Mouse (Mus musculus): ENCODE data around the gene Adamtsl5.
A peak's percentile ranks its signal among the peaks of the same experiment; 100 is the strongest.

Gene Adamtsl5

DNA sequence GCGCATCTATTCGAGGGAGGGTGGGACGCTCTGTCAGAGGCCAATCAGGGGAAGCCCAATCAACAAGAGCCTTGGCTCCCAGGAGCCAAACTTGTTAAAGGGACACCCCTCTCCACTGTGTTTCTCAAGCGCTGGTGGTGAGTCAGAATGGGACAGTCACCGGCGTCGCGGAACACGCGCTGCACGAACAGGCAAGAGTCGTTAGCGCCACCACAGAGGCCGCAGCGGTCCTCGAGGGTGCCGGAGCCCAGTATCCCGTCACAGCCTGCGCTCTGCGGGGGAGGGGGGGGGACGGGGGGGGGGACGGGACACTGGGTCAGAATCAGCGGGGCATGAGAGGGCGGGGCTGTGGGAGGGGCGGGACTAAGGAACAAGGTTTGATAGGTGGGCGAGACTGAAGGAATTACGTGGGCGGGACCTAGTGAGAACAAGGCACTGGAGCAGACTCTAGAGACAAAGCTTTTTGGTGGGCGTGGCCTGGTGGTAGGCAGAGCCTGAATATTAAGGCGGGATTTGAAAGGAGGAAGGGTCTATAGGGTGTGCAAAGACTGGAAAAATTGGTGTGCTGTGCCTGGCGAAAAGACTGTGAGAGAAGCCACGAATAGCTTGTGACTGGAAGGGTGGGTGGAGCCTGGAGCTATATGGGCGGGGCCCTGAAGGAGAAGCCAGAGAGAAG, 5.3 kb downstream of the Adamtsl5 start:
- DNase-seq (ENCODE audit: low spot score in 2 of 2), result no peak

DNA sequence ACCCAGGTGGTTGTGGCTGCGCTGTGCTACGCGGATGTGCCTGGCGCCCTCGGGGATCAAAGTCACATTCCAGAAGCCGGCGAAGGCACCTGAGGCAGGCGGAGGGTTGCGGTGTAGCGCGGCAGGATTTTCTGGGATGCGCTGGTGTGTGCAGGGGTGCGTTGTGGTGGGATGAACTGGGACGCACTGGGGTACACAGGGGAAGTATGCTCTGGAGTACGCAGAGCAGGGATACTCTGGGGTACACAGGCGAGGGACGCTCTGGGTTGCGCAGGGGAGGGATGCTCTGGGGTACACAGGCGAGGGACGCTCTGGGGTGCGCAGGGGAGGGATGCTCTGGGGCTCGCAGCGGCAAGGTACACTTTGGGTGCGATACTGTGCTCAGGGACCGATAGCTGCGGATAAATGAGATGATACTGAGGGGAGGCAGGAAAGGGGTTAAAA, 5.9 kb downstream of the Adamtsl5 start:
- DNase-seq (ENCODE audit: low spot score in 2 of 2), result no peak

DNA sequence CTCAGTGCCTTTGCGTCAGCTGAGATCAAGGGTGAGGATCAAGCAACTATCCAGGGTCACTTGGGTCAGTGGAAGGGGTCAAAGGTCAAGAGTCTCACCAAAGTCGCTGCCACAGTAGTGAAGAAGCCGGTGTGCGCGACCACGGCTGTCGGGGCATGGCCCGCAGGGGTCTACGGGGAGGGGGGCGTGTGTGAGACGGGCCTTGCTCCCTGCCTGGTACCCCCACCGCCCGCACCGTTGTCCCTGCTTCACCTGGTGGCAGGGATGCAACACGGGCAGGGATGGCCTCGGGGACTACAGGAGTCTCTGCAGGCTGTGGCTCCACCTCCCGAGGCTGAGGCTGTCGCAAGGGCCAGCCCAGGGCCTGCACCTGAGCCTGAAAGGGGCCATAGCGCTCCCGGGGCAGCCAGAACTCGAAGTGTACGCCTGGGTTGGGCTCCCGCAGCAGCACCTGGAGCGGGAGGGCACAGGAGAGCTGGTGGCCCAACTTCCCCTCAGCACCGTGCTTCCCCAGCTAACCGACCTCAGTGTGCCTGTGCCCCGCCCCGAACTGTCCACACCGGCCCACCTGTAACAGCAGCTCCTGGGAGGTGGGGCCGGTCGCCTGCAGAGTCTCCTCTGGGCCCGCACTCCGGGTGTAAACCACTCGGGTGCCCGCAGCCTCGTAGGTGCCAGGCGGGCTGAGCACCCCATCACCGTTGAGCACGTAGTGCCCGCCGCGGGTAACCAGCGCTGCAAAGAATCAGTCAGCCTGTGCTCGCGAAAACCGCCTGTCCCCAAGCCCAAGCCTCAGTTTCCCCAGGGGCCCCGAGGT, 6.5 kb downstream of the Adamtsl5 start:
- no peak for DNase-seq (ENCODE audit: low spot score in 2 of 2)

DNA sequence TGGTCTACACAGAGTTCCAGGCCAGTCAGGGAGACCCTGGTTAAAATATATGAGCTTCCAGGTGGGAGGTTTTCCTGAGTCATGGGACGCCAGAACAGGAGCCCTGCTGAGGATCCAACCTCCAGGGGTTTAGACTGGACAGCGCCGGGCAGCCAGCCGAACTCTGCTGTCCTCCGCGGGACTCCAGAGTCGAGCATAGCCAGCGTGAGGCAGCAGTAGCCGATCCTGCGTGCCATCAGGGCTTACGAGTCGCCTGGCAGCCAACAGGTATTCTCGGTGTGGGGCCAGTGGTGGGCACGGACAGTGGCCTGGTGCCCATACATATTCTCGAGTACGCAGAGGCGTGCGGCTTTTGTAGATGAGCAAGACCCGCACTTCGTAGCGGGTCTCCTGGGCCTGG, 7.2 kb downstream of the Adamtsl5 start:
- no peak for DNase-seq (ENCODE audit: low spot score in 2 of 2)

DNA sequence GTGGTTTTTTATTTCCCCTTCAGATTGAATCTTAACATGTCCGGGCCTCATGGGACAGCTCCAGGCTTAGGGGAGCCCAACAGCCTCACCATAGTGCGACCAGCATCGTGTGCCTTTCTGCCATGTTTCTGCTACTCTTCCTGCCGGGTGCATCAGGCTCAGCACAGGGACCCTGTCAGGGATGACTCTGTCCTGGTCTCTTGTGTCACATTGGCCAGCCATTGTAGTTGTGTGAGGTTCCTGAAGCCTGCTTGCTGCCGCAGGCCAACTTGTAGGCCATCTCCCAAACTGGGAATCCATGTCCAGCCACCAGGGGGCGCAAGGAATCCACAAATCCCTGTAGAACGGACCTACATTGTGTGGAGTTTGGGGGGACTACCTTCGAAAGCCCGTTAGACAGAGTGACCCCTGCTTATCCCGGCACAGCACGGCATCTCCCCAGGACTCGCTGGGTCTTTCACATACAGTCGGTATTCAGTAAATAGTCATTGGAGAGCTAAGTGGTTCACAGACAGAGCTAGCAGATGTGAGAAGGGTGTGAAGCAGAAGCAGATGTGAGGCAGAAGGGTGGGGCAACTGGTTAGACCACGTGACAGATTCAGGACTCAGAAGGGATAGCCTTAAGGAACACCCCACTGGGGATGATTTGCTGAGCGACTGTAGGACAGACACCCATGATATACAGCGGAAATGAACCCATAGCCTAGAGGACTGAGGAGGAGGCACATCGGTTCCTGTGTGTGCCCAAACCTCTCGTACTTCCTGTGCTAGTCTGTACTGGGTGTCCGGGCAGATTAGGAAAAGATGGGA, 8.1 kb downstream of the Adamtsl5 start:
- peak in 1 of 2 experiments; percentile 87 for DNase-seq (ENCODE audit: low spot score in 2 of 2)

DNA sequence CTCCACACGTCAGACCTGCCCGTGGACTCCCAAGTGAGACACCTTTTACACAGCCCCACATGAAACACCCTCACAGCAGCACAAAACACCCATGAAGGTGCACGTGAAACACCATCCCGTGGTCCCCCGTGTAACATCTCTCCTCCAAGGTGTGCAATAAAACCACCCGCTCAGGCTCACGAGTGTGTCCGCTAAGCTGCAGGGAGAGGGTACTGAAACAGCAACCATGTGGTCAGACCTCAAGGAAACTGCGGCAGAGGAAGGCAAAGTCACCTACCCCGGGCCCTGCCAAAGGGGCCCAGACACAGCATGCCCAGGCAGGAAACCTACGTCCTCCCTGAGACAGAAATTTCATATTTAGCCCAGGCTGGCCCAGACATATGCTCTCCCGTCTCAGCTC, 11.9 kb downstream of the Adamtsl5 start:
- no peak for DNase-seq (ENCODE audit: low spot score in 2 of 2)

DNA sequence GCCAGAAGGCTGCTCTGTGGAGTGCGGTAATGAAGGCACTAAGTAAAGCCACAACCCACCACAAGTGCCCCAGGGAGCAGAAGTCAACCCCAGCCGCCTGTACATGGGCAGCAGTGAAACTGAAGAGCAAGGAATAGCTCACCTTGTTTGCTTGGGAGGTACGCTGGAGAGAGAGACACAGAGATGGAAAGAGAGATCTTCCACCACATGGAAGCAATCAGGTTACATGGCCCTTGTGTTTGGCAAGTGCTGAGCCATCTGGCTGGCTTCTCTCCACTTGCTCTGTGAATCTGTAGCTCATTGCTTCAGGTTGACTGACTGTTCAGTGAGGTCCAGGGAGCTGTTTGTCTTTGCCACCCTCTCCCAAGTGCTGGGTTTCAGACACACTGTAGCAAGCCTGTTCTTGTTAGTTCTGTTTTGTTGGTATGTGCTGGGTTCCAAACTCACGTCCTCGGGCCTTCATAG, 15.7 kb downstream of the Adamtsl5 start:
- DNase-seq (ENCODE audit: low spot score in 2 of 2), result no peak

DNA sequence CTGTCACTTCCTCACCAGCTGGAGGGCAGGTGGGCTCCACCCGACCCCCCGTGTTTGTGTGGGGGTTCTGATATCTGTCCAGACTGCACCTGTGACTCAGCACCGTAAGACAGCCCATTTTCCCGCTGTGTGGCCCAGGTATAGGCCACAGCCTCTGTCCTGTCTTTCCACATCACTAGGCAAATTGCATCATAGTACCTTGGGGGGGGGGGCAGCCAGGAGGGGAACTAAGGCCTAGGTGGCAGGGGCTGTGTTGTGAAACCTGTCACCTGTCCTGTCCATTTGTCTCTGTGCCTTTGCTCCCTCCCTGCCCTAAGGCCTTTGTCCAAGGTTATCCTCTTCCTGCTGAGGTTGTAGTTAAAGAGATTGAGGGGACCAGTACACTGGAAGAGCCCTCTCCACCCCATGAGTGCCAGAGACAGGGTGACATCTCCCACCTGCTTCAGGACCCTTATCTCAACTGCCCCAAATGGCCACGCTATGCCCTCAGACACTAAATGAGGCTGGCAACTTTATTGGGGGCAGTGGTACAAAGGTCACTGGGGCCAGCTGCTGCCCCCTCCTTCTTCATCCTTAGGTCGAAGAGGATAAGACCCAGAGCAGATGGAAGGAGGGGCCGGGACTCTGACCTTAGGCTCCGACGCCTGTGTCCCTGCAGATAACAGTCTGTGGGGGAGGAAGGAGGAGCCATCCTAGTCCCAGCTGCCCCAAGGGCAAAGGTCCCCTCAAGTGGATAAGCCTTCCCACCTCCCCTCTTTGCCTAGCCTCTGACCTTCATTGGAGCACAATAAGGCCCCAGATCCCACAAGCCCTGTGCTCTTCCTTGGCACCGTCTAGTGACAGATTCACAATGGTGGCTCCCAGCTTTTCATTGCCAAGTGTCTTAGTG, 16.3 kb downstream of the Adamtsl5 start:
- no peak for DNase-seq (ENCODE audit: low spot score in 2 of 2)

DNA sequence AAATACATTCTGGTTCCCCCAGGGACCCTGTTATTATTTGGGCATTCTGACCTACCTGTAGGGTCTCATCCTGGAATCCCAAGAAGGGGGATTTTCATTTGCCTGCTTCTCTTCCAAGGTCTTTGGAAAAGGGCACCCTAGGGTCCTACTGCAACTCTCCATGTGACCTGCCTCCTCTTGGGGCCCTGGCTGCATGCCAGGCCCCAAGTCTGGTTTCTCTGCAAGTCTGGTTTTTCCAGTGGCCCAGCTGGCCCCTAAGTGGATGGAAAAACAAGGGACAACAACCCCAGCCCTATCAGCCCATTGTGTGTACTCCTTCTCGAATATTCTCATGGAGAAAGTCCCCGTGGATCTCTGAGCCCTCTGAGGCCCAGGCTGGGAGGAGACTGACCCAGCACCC, 17.3 kb downstream of the Adamtsl5 start:
- no peak for DNase-seq (ENCODE audit: low spot score in 2 of 2)

DNA sequence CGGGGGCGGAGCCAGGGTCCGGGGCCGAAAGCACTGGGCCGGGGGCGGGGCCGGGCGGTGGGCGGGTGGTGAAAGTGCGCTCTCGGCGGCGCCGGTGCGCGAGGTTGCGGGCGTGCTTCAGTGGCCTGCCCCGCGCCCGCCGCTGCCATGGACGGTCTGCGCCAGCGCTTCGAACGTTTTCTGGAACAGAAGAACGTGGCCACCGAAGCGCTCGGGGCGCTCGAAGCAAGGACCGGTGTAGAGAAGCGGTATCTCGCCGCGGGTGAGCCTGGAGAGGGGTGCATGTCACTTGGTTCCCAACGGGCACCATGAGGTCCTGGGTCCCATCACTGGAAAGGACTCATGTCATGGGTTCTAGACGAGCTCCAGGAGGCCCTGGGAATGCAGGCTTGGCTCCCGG, 18.1 kb downstream of the Adamtsl5 start:
- no peak for DNase-seq (ENCODE audit: low spot score in 2 of 2)

DNA sequence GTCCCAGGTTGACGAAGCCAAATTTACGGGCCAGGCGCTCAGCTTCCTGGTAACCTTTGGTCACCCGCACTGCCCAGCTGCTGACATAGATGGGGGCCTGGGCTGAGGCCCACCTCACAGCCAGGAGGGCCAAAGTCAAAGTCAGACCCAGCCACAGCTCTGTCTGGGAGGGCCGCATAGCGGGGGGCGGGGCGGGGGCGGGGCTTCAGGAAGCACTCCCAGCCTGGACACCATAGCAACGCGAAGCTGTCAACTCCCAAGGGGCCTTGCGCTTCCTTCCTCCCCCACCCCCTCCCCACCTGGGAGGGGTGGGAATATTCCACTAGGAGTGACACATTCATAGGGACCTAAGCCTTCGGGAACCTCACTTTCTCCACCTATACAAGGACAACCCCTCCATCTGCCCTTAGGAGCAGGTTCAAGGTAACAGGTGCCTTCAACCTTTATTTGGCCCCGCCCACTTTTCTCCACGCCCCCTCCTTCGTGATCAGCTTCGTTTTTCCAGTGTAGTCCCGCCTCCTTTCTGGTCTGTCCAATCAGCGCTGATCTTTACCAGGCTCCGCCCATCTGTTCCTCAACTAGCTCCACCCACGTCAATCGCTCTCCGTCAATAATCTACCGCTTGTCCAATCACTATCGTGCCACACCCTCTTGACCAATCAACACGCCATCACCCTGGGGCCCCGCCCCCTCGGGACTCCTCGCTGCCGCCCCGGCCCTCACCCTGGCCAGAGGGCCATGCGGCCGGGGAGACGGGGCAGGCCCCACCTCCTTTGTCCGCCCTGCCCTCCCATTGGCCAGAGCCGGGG, 18.7 kb downstream of the Adamtsl5 start, which contains the start of the genes Pcsk4 and Reep6:
TSS of gene Pcsk4 (minus strand) at position 226 of the 809 bp plus-strand sequence.
TSS of gene Reep6 (plus strand) at position 681 of the 809 bp plus-strand sequence.
- peak; percentile 96 to 98 for DNase-seq (ENCODE audit: low spot score in 2 of 2)

DNA sequence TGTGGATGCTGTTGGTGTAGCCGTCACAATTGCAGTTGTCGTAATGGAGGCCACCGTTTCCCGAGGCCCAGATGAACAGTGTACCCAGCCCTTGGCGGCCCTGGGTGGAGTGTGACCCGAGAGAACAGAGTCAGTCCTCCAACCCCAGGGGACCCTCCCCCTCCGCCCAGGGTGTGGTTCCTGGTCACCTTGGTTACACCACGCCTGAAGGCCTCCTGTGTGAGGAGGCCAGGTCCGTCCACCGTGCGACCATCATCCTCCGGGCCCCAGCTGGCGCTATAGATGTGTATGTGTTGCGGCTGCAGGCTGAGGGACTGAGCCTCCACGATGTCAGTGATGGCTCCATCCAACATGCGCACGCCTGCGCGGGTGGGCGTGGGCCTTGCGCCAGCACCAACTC, 23.2 kb downstream of the Adamtsl5 start:
- DNase-seq (ENCODE audit: low spot score in 2 of 2), result no peak

DNA sequence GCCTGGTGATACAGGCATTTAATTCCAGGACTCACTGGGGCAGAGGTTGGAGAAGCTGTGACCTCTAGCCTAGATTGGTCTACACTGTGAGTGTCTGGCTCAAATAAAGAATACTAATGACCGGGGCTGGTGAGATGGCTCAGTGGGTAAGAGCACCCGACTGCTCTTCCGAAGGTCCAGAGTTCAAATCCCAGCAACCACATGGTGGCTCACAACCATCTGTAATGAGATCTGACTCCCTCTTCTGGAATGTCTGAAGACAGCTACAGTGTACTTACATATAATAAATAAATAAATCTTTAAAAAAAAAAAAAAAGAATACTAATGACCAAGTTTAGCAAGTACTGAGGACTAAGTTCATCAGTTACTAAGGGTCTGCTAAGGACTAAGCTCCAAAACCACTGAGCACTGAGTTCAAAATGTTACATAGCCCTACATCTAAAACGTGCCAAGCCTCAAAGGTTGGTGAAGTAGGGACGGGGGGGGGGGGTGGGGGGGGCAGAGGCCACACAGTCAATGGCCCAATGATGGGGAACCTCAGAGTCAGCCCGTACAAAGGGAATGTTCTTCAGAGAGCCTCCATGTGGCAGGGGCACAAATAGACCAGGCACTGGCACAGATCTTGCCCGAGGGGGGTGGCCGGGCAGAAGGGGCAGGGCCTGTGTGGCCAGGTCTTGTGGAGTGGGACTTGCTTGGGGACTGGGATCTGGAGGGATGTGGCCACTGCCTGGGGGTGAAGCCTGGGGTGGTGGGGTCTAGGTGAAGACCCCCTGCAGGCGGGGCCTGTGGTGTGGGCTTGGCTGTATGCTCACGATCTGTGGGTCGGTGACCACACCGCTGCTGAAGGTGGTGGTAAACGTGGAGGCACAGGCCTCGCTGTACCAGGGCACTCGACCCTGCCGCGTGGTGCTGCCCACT, 23.8 kb downstream of the Adamtsl5 start:
- DNase-seq (ENCODE audit: low spot score in 2 of 2), result no peak

DNA sequence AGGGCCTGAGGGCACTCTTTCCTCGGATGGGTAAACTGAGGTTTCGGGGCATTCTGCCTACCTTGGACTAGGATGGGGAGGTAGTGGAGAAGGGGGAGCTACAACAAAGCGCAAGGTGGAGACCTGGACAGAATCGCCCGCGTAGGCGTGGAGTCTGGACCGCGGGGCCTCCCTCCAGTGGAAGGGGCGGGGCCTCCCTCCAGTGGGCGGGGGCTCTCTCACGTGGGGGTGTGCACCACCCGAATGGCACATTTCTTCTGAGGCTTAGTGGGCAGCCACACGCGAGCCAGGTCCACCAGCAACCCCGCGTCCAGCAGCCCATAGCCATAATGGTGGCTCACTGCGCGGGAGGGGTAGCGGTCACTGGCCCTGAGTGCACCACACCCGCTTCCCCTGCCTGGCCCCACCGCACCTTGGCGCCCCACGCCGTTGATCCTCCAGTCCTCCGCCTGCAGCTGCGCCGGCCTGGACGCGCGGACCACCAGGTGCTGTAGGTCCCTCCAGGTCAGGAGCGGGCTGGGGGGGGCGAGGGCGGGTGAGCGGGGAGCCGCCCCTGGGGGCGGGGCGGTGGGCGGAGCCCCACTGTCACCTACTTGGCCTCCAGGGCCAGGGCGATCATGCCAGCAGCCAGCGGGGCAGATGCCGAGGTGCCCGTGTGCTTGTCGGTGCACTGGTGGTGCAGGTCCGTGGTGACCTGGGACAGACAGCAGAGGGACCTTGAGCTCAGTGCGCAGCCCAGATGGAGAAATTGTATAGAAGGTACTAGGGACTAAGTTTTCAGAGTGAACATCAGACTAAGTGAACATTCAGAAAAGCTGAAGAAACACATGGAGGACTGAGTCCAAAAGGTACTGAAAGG, 24.7 kb downstream of the Adamtsl5 start:
- DNase-seq (ENCODE audit: low spot score in 2 of 2), result no peak

DNA sequence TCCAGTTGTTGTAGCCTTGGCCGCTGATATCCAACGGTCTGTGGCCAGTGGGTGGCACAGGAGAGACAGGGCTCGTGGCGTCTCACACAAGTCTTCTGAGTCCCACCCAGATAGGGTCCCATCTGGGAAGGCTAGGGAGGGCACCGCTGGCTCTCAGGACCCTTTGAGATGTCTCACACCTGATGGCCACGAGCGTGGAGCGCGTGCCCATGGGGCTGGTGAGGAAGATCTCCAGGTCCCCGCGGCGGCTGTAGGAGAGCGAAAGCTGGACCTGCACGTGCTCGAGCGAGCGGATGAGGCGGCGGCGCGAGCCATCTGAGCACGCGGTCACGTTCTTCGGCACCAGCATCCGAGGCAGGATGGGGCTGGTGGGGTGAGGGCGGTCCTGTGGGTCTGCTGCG, 25.4 kb downstream of the Adamtsl5 start:
- no peak for DNase-seq (ENCODE audit: low spot score in 2 of 2)

DNA sequence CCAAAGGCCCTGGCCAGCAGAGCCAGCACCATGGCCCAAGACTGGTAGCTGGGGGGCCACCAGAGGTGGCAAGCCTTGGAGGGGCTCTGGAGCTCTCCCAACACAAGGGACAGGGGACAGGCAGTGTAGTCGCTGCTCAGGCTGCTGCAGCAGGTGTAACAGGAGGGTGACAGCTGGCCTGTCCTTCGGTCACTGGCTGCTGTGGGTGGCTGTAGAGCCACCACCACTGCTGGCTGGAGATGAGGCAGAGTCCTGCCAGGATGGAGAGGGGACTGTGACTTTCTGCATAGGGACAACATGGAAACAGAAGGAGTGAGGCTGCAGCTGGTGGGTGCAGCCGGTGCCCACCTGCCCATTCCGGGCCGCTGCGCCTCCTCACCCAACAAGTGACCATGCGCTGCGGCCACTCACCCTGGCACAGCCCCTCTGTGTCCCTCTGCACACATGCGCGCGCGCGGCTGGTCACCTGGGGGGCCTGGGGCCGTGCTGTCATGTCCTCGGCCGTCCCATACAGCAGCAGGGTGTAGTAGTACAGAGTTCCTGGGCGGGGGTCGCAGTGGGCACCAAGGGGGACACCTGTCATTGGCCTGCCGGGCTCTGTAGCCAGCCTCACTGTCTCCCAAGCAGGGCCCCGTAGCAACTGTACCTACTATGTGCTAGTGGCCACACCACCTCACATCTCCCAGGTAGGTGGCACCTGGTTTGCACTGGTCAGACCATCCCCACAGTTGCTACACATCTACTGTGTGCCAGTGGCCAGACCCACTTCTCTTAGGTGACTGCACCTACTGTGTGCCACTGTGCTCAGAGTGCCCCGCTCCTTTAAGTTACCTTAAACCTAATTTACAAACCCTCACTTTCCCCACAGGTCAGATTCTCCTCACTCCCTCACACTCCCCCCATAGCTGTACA, 26.3 kb downstream of the Adamtsl5 start:
- no peak for DNase-seq (ENCODE audit: low spot score in 2 of 2)

DNA sequence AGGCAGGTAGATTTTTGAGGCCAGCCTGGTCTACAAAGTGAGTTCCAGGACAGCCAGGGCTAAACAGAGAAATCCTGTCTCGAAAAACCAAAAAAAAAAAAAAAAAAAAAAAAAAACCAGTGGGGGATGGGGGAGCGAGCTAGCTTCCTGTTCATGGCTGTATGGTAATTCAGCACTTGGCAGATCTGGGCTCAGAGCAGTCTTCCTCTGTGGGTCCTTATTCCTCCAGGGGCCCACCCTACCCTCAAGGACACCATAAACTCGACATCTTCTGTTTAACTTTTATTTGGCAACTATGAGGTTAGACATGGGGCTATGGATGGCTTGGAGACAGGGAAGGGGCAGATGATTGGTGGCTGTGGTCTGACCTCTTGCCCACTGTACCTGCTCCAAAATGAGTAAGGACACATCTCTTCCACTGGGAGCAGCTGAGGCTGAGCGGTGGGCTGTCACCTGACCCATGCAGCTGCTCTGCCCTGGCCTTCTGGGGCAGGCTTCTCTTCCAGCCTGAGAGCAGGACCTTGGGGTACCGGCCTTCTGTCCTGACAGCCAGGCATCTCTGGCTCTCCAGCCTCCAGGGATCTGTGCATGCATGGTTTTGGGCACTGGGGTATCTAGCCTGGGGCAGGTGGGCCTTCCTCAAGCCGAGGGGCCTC, 27.1 kb downstream of the Adamtsl5 start:
- DNase-seq (ENCODE audit: low spot score in 2 of 2), result no peak
